Mouse (Mus musculus) NIH3T3 (cell line): ENCODE data around the gene Ppl.

ENCODE experiments used
- DNase-seq: peaks from one replicate; pipeline ENCODE4 v3.0.0-alpha.2; 2012; ENCODE audit warnings: low read depth

The Ppl gene

DNA sequence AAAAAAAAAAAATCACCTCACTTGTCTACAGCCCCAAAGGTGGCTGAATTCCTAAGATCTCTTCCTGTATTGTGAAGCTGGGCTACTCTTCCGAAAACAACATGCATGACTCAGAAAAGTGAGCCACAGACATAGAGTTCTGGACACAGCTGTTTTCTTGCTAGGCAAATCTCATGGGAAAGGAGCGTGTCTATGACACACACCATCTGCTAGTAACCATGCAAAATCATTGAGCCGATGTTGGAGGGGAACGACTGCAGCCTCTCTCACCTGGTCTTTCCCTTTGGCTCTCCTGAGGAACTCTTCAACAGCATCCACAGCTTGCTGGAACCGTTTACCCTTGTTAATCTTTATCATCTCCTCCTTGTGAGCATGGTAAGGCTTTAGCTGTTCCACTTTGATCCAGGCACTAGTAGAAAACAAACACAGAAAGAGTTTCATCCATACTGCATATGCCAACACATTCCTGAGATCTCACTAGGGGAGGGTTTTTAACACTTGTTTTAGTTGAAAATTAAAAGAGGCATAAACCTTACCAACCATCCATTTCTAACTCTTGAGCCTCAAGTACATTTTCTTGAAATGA lies 95.5 kb downstream of the Ppl start:
- no peak for DNase-seq
